Mouse (Mus musculus): ENCODE data around the gene Timm9.

Timm9 gene

GRCm38 (mm10) chr12:71136130-71136973, at the start of gene Timm9, which contains the start of gene 2700049A03Rik:
TSS of gene Timm9 (minus strand) at chr12:71136684.
TSS of gene 2700049A03Rik (plus strand) at chr12:71136848.
- DNase-seq (ENCODE audit: low spot score in 2 of 2) = peak; percentile 86 to 89

- peak in 1 of 2 experiments; percentile 24 for DNase-seq (ENCODE audit: low spot score in 2 of 2)
These were observed 47.9 kb upstream of the Timm9 start for GRCm38 (mm10) chr12:71184396-71184795.

GRCm38 (mm10) chr12:71183736-71184135, 47.3 kb upstream of the Timm9 start:
- no peak for DNase-seq (ENCODE audit: low spot score in 2 of 2)

- no peak for DNase-seq (ENCODE audit: low spot score in 2 of 2)
These were observed 33.4 kb upstream of the Timm9 start for GRCm38 (mm10) chr12:71169911-71170310.

GRCm38 (mm10) chr12:71164410-71164809, 27.9 kb upstream of the Timm9 start:
- no peak for DNase-seq (ENCODE audit: low spot score in 2 of 2)

GRCm38 (mm10) chr12:71157974-71158373, 21.5 kb upstream of the Timm9 start:
- DNase-seq (ENCODE audit: low spot score in 2 of 2) = no peak

GRCm38 (mm10) chr12:71154979-71155378, 18.5 kb upstream of the Timm9 start:
- DNase-seq (ENCODE audit: low spot score in 2 of 2) = no peak

GRCm38 (mm10) chr12:71150167-71150566, 13.7 kb upstream of the Timm9 start:
- no peak for DNase-seq (ENCODE audit: low spot score in 2 of 2)

- DNase-seq (ENCODE audit: low spot score in 2 of 2) = no peak
These were observed 13.0 kb upstream of the Timm9 start for GRCm38 (mm10) chr12:71149456-71149855.

GRCm38 (mm10) chr12:71148801-71149200, 12.3 kb upstream of the Timm9 start:
- no peak for DNase-seq (ENCODE audit: low spot score in 2 of 2)

GRCm38 (mm10) chr12:71147641-71148040, 11.2 kb upstream of the Timm9 start:
- DNase-seq (ENCODE audit: low spot score in 2 of 2) = peak; percentile 17 to 48

GRCm38 (mm10) chr12:71141189-71141588, 4.7 kb upstream of the Timm9 start:
- no peak for DNase-seq (ENCODE audit: low spot score in 2 of 2)

GRCm38 (mm10) chr12:71139258-71139828, 2.9 kb upstream of the Timm9 start:
- DNase-seq (ENCODE audit: low spot score in 2 of 2) = peak; percentile 9 to 31

GRCm38 (mm10) chr12:71137686-71138085, 1.2 kb upstream of the Timm9 start:
- no peak for DNase-seq (ENCODE audit: low spot score in 2 of 2)

- DNase-seq (ENCODE audit: low spot score in 2 of 2) = peak; percentile 82 to 84
These were observed 549 bp upstream of the Timm9 start for GRCm38 (mm10) chr12:71136974-71137491.

GRCm38 (mm10) chr12:71135581-71135980, 903 bp downstream of the Timm9 start:
- no peak for DNase-seq (ENCODE audit: low spot score in 2 of 2)

- no peak for DNase-seq (ENCODE audit: low spot score in 2 of 2)
These were observed 13.2 kb downstream of the Timm9 start for GRCm38 (mm10) chr12:71123286-71123685.

GRCm38 (mm10) chr12:71122731-71123130, 13.8 kb downstream of the Timm9 start:
- no peak for DNase-seq (ENCODE audit: low spot score in 2 of 2)

GRCm38 (mm10) chr12:71116411-71116810, 20.1 kb downstream of the Timm9 start:
- no peak for DNase-seq (ENCODE audit: low spot score in 2 of 2)

- DNase-seq (ENCODE audit: low spot score in 2 of 2) = peak; percentile 38 to 74
These were observed 22.7 kb downstream of the Timm9 start for GRCm38 (mm10) chr12:71113675-71114288.

GRCm38 (mm10) chr12:71113074-71113473, 23.4 kb downstream of the Timm9 start:
- no peak for DNase-seq (ENCODE audit: low spot score in 2 of 2)

- peak in 1 of 2 experiments; percentile 12 for DNase-seq (ENCODE audit: low spot score in 2 of 2)
These were observed 25.2 kb downstream of the Timm9 start, which contains the start of gene Tomm20l for GRCm38 (mm10) chr12:71111331-71111730. TSS of gene Tomm20l (plus strand) at chr12:71111428.

Measured in natural killer cell, adult 2 months (primary cell).